Mouse (Mus musculus): Measurements from ENCODE around the gene Rab3b. TPM values are rescaled to one million over a fixed set of nuclear protein-coding genes. Genes with fewer than 3 reads are reported as not detected.

Gene Rab3b
- total RNA-seq, 2 experiments from 2014 or later: 133 to 134 TPM

GRCm38 (mm10) chr4:108942986-108943720 lies 64.3 kb downstream of the Rab3b start:
- peak; percentile 28 for DNase-seq

GRCm38 (mm10) chr4:108949168-108949567 lies 70.3 kb downstream of the Rab3b start:
- peak; percentile 32 for DNase-seq
- intact Hi-C loops (cut with DNase I): no loop called here

More at GRCm38 (mm10) chr4:108942986-108943720, 64.3 kb downstream of the Rab3b start:
- intact Hi-C loops (cut with DNase I): no loop called here

DNA sequence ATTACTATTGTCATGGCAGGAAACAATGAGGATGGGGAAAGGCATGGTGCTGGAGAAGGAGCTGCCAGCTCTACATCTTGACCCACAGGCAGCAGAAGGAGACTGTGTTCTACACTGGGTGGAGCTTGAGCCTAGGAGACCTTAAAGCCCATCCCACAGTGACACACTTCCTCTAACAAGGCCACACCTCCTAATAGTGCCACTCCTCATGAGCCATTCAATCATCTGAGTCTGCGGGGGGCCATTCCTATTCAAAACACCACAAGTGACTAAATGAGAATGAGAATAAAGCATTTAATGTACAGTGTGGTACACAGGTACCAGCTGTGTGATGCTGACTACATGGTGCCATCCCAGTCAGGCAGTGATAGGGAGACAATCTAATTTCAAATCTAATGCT lies 71.3 kb downstream of the Rab3b start:
- intact Hi-C loops (cut with DNase I): no loop called here
- no peak for DNase-seq

DNA sequence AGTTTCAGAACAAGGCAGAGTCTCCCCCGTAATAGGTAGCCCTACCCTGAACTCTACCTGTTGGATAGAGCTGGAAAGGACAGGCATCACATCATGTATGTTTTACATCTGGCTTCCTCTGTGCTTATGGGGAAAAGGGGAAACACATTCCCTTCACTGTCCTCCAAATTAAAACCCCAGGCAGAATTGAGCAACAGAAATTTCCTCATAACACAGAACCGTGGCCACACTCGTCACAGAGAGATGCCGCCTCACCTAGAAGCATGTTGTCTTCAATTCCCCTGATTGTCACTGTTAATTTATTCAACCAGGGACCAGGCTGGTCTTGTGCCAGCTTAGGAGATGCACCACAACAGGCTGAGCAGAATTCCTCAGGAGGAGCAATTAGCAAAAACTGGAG lies 72.8 kb downstream of the Rab3b start:
- DNase-seq: no peak
- intact Hi-C loops (cut with DNase I): no loop called here

- DNase-seq: no peak
- intact Hi-C loops (cut with DNase I): no loop called here
These were observed 80.8 kb downstream of the Rab3b start for GRCm38 (mm10) chr4:108959696-108960095.

GRCm38 (mm10) chr4:108960619-108961460 lies 82.0 kb downstream of the Rab3b start:
- DNase-seq: no peak

DNA sequence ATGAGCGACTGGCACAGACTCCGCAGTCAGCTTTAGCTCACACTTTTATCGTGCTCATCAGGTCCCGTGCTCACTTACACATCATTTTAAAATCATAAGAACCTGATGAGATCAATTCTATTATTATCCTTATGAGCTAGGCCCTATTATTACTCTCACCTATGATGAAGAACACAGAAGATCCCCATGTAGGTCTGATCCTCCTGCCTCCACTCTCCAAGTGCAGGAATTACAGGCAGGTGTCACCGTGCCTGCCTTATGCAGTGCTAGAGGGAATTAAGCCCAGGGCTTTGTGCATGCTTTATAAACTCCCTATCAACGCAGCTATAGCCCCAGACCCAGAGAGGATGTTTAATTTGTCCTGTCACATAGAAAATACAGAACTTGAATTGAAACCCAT lies 84.2 kb downstream of the Rab3b start:
- intact Hi-C loops (cut with DNase I): no loop called here
- no peak for DNase-seq

More at GRCm38 (mm10) chr4:108960619-108961460, 82.0 kb downstream of the Rab3b start:
- intact Hi-C loops (cut with DNase I): no loop called here

GRCm38 (mm10) chr4:108969517-108969916 lies 90.7 kb downstream of the Rab3b start:
- DNase-seq: no peak
- intact Hi-C loops (cut with DNase I): no loop called here

DNA sequence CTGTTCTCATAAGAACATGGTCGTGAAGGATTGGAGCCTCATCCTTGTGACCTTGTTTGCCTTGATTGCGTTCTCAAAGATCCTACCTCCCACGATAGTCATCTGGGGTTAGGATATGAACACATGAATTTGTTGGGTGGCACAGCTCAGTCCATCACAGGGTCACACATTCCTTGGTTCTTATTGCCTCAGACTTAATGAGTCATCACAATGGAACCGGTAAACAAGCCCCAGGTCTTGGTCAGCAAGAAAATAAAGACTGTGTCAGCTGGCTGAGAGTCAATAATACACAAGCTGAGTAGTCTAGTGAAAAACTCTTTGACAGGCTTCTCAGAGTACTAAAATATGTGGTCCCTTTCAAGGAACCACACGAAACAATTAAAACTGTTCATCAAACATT lies 92.2 kb downstream of the Rab3b start:
- intact Hi-C loops (cut with DNase I): no loop called here
- DNase-seq: no peak

DNA sequence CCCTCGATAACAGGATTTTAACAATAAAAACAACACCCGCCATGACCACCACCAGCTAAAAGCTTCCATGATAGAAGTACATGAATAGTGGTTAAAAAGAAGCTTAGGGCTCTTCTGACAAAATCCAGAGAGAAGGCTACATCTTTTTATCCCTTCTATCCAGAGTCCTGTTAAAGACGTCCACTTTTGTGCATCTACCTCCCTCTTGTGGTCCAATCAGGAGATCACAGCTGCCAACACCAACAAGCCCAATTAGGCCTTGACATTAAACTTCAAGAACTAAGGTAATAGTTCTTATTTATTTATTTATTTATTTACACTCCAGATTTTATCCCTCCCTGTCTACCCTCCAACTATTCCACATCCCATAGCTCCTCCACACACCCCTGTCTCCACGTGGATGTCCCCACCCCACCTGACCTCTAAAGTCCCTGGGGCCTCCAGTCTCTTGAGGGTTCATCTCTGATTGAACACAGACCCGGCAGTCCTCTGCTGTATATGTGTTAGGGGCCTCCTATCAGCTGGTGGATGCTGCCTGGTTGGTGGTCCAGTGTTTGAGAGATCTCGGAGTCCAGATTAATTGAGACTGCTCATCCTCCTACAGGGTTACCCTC lies 97.7 kb downstream of the Rab3b start:
- peak; percentile 43 for DNase-seq
- intact Hi-C loops (cut with DNase I): loop anchor here (2.0 kb wide), 1 partner anchor 106 kb away; no protein-coding TSS in a partner anchor

- no peak for DNase-seq
- intact Hi-C loops (cut with DNase I): no loop called here
These were observed 108.1 kb downstream of the Rab3b start for GRCm38 (mm10) chr4:108986833-108987472.

- no peak for DNase-seq
- intact Hi-C loops (cut with DNase I): no loop called here
These were observed 108.6 kb downstream of the Rab3b start for GRCm38 (mm10) chr4:108987473-108987842.

- intact Hi-C loops (cut with DNase I): no loop called here
- no peak for DNase-seq
These were observed 110.6 kb downstream of the Rab3b start for GRCm38 (mm10) chr4:108989430-108989829.

- no peak for DNase-seq
- intact Hi-C loops (cut with DNase I): no loop called here
These were observed 111.2 kb downstream of the Rab3b start for GRCm38 (mm10) chr4:108990032-108990431.

DNA sequence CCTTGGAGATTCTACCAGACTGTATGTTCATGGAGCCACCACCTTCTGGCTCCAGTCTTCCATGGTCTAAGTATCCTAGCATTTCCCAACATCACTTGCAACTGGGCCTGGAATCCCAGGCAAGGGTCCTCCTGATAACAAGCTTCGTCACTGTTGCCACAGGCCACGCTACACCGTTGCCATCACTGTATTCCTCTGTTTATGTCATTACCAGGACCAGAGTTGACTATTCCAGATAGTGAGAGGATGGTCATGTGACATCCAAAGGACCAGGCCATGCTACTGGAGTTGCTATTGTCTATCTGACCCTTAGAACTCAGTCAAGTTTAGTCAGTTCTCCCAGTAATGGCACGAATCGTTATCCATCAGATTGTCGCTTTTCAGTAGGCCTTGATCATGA lies 111.7 kb downstream of the Rab3b start:
- no peak for DNase-seq
- intact Hi-C loops (cut with DNase I): no loop called here

DNA sequence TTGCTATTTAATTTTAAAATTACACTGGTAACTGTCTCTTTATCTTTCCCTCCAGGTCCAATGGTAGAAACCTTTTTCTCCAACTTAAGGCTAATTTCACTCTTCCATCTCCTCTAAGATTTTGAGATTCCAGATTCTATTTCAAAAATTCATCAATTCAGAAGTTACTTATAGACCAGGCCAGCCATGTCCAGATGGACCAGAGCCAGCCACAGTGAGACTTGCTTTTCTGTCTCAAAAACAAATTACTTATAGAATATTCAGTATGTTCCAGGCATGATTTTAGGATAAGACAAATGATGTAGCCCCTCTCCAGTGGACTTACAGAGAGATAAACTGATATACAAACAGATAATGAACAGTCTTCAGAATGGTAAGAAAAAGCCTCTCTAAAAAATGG lies 112.9 kb downstream of the Rab3b start:
- intact Hi-C loops (cut with DNase I): no loop called here
- DNase-seq: no peak

Other genes starting within 250 kb of the Rab3b start
- 1 to 10 TPM in 1 of 2 experiments, under 1 TPM in 1; 0.70 to 1.2 TPM for gene 3110021N24Rik, start 159.4 kb upstream of the Rab3b start, total RNA-seq (2021)
- 10 to 100 TPM; 49.6 to 53.0 TPM for gene Zfyve9, start 98.3 kb upstream of the Rab3b start, total RNA-seq (2021)
- 100 to 1,000 TPM in 1 of 2 experiments, 10 to 100 TPM in 1; 99.8 to 114 TPM for gene Btf3l4, start 45.4 kb upstream of the Rab3b start, total RNA-seq (2021)
- gene Txndc12, start 44.5 kb upstream of the Rab3b start, total RNA-seq (2021): 10 to 100 TPM; 52.4 to 55.6 TPM
- gene Kti12, start 31.3 kb upstream of the Rab3b start, total RNA-seq (2021): 10 to 100 TPM; 17.4 to 19.2 TPM
- not detected for gene A730015C16Rik, start 30.4 kb upstream of the Rab3b start, total RNA-seq (2021)
- 100 to 1,000 TPM; 157 TPM for gene Nrd1, start 121.6 kb downstream of the Rab3b start, total RNA-seq (2021)